Mouse (Mus musculus): ENCODE data around the gene Lrrc47.

Gene Lrrc47

GRCm38 (mm10) chr4:154023754-154024601 is 12.4 kb downstream of the Lrrc47 start:
- no peak for DNase-seq (ENCODE audit: low spot score in 2 of 2)

- no peak for DNase-seq (ENCODE audit: low spot score in 2 of 2)
Measured at GRCm38 (mm10) chr4:154024729-154025521, 13.4 kb downstream of the Lrrc47 start.

GRCm38 (mm10) chr4:154025641-154026440 is 14.3 kb downstream of the Lrrc47 start, which contains the start of gene Smim1:
Smim1 (minus strand) TSS chr4:154026230.
- DNase-seq (ENCODE audit: low spot score in 2 of 2): peak in 1 of 2 experiments; percentile 53

GRCm38 (mm10) chr4:154026441-154026761 is 14.9 kb downstream of the Lrrc47 start:
- no peak for DNase-seq (ENCODE audit: low spot score in 2 of 2)

GRCm38 (mm10) chr4:154028066-154028465 is 16.5 kb downstream of the Lrrc47 start:
- no peak for DNase-seq (ENCODE audit: low spot score in 2 of 2)

- no peak for DNase-seq (ENCODE audit: low spot score in 2 of 2)
Measured at GRCm38 (mm10) chr4:154028646-154029045, 17.1 kb downstream of the Lrrc47 start.

GRCm38 (mm10) chr4:154037123-154037522 is 25.6 kb downstream of the Lrrc47 start:
- no peak for DNase-seq (ENCODE audit: low spot score in 2 of 2)

- no peak for DNase-seq (ENCODE audit: low spot score in 2 of 2)
Measured at GRCm38 (mm10) chr4:154042577-154042976, 31.0 kb downstream of the Lrrc47 start, which contains the start of gene Ccdc27. Ccdc27 (minus strand) TSS chr4:154042677.

GRCm38 (mm10) chr4:154045837-154046236 is 34.3 kb downstream of the Lrrc47 start:
- no peak for DNase-seq (ENCODE audit: low spot score in 2 of 2)

- no peak for DNase-seq (ENCODE audit: low spot score in 2 of 2)
Measured at GRCm38 (mm10) chr4:154051401-154051800, 39.9 kb downstream of the Lrrc47 start.

- DNase-seq (ENCODE audit: low spot score in 2 of 2): no peak
Measured at GRCm38 (mm10) chr4:154053065-154053464, 41.5 kb downstream of the Lrrc47 start.

GRCm38 (mm10) chr4:154055482-154055881 is 44.0 kb downstream of the Lrrc47 start:
- DNase-seq (ENCODE audit: low spot score in 2 of 2): no peak

GRCm38 (mm10) chr4:154056046-154056445 is 44.5 kb downstream of the Lrrc47 start:
- DNase-seq (ENCODE audit: low spot score in 2 of 2): no peak

- DNase-seq (ENCODE audit: low spot score in 2 of 2): no peak
Measured at GRCm38 (mm10) chr4:154056661-154057060, 45.1 kb downstream of the Lrrc47 start.

GRCm38 (mm10) chr4:154057696-154058095 is 46.2 kb downstream of the Lrrc47 start:
- no peak for DNase-seq (ENCODE audit: low spot score in 2 of 2)

GRCm38 (mm10) chr4:154064827-154065773 is 53.6 kb downstream of the Lrrc47 start:
- DNase-seq (ENCODE audit: low spot score in 2 of 2): peak in 1 of 2 experiments; percentile 17

GRCm38 (mm10) chr4:154070896-154071295 is 59.4 kb downstream of the Lrrc47 start:
- DNase-seq (ENCODE audit: low spot score in 2 of 2): no peak

Data from frontal cortex, postnatal 25 days (tissue).